Mouse (Mus musculus) frontal cortex, adult 2 months (tissue): ENCODE measurements around the gene Gm15319. TPM values are rescaled to one million over a fixed set of nuclear protein-coding genes. Genes with fewer than 3 reads are reported as not detected.
"Not testable (repeated sequence)": the region's sequence is repeated elsewhere in the genome, so short reads cannot be mapped to it uniquely, and the experiment has no call there.

Source experiments
- DNase-seq, 2 experiments: peaks; one replicate each; pipeline ENCODE4 v3.0.0; 2022; ENCODE audit warnings: low spot score in 1 of 2; ENCODE audit errors: extremely low spot score in 1 of 2
- polyA plus RNA-seq: library from polyadenylated mRNA; depleted of rRNA; stranded (reverse); fragments of >200 nt; gene quantifications from 2 replicates; pipeline ENCODE4 v1.2.3, GENCODE M21; 2012; rRNA removed

The Gm15319 gene
- 0.54 and 0.78 TPM in 2 replicates for polyA plus RNA-seq

- not testable (repeated sequence) for DNase-seq
These were observed at the start of gene Gm15319 for GRCm38 (mm10) chr8:20363110-20363509. Gene Gm15319, minus strand, starts transcription at chr8:20363210.

GRCm38 (mm10) chr8:20410355-20410754 lies 47.3 kb upstream of the Gm15319 start:
- DNase-seq, result not testable (repeated sequence)

DNA sequence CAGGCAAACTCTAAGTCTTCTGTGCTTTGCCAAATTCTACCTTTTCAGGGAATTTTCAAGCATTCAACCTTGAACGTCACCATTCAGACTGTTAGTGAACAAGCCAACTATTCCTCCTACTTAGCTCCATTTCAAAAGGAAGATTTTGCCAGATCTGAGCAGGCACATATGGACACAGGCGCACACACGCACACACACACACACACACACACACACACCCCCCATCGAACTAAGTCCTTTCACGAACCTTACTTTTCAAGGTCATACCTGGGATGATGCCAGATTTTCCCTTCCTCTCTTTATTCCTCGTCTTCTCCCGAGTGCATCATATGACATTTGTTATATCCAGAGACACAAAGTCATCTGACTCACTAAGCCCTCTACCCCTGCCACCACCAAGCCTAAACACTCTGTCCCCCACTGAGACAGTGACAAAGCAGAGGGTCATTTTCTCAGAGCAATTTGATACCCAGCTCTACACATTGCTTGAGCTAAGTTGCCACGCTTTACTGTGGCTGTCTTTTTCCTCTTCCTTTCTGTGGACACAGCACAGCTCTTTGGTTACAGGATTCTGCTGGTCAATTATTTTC lies 45.5 kb upstream of the Gm15319 start:
- DNase-seq, result not testable (repeated sequence)

DNA sequence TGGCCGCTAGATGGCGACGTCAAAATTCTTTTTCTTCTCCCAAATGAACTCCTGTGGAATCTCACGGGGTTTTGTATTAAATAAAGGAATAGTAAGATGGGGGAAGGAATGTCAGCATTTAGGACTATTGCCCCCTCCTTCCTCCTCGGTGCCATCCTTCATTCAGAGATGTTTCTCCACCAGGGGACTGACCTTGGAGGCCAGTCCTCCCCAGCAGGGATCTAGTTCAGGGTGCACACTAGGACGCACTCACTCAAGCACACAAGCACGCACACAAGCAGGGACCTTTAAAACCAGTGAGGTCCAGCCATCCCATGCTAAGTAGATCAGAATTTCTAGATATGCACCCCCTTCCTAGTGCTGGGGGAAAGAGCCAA lies 26.3 kb upstream of the Gm15319 start:
- DNase-seq, result peak in 1 of 2 experiments; percentile 53

- not testable (repeated sequence) for DNase-seq
These were observed 25.8 kb upstream of the Gm15319 start for GRCm38 (mm10) chr8:20388706-20389362.

DNA sequence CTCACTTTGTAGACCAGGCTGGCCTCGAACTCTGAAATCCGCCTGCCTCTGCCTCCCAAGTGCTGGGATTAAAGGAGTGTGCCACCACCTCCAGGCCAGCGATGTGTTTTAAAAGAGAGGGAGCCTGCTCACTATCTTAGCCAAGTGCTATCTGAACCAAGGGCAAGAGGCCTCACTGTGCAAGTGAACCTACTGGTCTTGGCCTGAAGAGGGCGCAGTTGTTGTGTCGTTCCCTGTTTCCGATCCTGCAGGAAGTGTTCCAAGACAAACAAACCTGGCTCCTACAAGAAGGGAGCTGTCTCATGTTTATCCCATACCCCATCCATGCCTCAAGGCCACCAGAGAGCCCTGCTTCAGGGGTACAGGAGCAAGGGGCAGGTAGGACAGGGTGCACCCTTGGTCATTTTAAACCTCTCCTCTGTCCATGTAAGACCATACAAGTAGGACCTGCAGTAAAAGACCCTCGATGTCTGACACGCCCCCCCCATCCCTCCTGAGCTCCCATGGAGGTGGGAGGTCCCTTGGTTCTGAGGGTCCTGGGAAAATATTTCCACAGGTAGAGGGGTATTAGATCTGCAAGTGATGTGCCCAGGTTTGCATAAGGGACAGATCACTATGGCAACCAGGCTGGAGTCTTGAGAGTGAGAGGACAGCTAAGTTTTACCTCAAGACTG lies 24.2 kb upstream of the Gm15319 start:
- not testable (repeated sequence) for DNase-seq

DNA sequence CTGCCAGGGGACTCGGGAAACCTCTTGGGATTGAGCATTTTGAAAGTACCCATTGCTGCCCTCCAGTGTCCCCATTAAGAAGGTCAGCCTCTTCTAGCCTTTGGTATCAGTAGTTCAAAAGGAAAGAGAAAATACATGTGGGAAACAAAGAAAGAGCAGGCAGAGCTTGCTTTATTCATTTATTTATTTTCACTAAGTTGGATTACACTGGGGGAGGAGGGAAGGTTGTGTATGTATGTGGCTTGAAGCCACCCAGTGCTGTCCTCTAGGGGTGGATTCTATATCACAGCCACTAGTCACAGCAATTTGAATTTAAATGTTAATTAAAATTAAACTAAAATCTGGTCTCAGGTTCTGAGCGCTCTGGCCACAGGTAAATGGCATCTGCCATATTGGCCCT lies 22.0 kb upstream of the Gm15319 start:
- DNase-seq, result not testable (repeated sequence)

GRCm38 (mm10) chr8:20384131-20384530 lies 21.1 kb upstream of the Gm15319 start:
- DNase-seq, result not testable (repeated sequence)

GRCm38 (mm10) chr8:20382146-20382545 lies 19.1 kb upstream of the Gm15319 start:
- not testable (repeated sequence) for DNase-seq

GRCm38 (mm10) chr8:20381637-20382036 lies 18.6 kb upstream of the Gm15319 start:
- DNase-seq, result not testable (repeated sequence)

DNA sequence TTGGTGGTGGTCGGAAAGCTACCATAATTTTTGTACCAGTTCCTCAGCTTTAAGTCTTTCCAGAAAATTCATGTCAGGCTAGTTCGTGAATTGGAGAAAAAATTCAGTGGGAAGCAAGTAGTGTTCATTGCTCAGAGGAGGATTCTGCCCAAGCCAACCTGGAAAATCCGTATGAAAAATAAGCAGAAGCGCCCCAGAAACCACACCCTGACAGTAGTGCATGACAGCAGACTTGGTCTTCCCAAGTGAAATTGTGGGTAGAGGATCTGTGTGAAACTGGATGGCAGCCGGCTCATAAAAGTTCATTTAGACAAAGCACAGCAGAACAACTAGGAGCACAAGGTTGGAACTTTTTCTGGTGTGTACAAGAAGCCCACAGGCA lies 18.2 kb upstream of the Gm15319 start:
- not testable (repeated sequence) for DNase-seq

DNA sequence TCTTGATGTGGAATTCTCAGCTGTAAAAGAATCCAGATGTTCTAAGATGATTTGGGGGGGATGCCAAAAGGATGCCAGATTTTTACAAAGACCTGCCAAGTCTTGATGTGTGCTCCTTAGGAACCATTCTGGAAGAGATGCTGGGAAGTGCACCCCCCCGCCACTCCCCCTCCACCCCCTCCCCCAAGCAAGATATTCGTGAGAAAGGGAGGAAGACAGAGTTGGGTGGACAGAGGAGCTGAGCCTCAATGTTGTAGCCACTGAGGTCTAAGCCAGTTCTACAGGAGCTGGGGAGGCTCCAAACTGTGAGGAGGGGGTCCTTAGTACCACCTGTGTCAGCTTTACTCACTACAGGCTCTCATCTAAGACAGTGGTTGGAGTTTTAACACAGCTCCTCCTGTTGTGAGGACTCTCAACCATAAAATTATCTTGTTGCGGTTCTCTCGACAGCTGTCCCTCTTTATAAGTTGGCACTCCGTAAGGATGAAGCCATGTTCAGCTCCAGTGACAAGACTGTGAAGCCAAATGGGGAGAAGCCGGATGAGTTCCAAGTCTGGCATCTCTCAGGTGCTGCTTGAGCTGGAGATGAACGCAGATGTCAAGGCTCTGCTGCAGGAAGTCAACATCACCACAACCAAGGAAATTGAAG lies 17.7 kb upstream of the Gm15319 start:
- DNase-seq, result not testable (repeated sequence)

GRCm38 (mm10) chr8:20379650-20380436 lies 16.8 kb upstream of the Gm15319 start:
- DNase-seq, result not testable (repeated sequence)

DNA sequence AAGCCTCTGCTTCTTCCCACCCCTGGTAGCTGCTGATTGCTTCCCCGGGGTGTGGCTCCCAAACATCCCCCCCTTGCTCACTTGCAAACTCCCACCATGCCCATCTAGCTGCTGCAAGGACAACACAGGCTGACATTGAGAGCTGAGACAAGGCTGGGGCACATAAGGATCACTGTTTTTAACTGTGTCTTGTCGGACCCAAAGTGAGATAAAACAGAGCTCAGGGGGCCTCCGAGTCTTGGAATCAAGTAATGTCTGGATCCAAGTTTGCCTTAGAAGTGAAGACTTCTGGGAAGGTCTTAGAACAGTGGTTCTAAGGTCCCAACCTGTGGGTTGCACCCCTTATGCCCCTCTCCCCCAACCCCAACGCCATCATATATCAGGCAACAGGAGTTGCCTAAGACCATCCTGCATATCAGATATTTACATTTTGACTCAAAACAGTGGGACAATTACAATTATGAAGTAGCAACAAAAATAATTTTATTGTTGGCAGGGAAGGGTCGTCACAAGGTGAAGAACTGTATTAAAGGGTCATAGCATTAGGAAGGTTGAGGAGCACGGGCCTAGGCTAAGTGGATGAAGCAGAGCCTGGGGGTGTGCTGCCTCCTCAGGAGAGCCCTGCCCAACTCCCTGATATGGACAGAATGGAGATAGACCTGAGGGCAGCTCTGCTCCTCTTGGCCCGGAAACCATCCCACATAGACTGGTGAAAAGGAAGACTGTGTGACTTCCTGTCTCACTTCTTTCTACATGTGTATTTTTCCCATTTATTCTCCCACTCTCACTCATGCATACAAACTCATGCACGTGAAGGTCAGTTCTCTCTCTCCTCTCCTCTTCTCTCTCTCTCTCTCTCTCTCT lies 16.0 kb upstream of the Gm15319 start:
- not testable (repeated sequence) for DNase-seq

GRCm38 (mm10) chr8:20378353-20378752 lies 15.3 kb upstream of the Gm15319 start:
- DNase-seq, result peak in 1 of 2 experiments; percentile 57

- not testable (repeated sequence) for DNase-seq
These were observed 12.7 kb upstream of the Gm15319 start for GRCm38 (mm10) chr8:20375698-20376097.

DNA sequence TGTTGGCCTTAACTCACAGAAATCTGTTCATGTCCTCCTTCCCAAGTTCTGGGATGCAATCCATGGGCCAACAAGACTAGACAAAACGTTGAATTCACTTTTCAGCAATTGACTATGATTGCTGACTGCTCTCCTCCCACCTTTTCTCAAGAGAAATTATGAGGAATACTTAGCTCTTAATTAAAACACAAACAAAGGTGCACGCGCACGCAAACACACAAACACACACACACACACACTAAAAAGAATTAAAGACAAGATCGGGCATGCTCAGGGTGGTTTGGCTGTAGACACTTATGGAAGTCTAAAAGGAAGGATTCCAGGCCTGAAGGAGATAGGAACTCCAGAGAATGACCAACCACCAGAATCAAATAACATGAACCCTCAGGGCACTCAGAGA lies 6.6 kb downstream of the Gm15319 start:
- not testable (repeated sequence) for DNase-seq

DNA sequence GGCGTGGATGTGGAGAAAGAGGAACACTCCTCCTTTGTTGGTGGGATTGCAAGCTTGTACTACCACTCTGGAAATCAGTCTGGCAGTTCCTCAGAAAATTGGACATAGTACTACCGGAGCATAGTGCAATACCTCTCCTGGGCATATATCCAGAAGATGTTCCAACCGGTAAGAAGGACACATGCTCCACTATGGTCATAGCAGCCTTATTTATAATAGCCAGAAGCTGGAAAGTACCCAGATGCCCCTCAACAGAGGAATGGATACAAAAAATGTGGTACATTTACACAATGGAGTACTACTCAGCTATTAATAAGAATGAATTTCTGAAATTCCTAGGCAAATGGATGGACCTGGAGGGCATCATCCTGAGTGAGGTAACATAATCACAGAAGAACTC lies 9.4 kb downstream of the Gm15319 start:
- not testable (repeated sequence) for DNase-seq

DNA sequence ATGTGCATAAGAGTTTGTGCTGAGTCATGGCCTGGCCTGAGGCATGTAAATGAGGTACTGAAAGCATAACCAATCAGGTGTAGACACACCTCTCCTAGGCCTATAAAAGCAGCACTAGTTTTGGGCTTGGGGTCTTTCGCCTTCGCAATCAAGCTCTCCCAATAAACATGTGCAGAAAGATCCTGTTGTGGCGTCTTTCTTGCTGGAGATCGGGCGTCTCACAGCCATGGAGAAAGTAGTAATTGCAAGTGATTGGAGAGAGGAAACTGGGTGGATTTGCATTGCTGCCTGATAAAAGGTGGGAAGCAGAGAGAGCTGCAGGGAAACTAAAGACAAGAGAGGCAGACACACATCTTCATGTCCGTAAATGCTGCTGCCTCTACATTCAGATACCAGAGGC lies 60.3 kb downstream of the Gm15319 start:
- not testable (repeated sequence) for DNase-seq
